Mouse (Mus musculus): ENCODE results near the gene Elfn2. TPM values are rescaled to one million over a fixed set of nuclear protein-coding genes. Genes with fewer than 3 reads are reported as not detected.
A peak's percentile ranks its signal among the peaks of the same experiment; 100 is the strongest.

Elfn2 gene
- polyA plus RNA-seq, 1 experiment, result 20.6 TPM

DNA sequence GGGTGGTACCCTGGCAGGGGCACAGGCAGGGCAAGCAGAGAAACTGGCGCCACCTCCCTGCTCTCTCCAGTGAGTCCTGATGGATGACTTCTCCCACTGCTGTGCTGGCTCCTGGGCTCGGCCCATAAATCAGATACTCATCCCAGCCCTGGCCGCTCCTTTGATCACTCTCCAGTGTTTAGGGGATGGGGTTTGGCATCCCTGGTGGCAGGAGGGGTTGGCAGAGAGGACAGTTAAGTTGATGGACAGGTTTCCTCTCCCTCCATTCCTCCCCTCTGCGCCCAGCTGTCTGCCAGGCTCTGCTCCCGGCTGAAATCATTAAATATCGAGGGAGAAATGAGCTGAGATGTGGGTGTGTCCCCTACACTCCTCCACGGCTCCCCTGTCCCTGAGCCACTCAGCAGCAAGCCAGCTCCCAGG lies 18.1 kb upstream of the Elfn2 start:
- WGBS, result 24% methylated on average over 7 of the region's 7 CpGs
- no peaks in the 10 kb centered on the region for H3K27me3 ChIP-seq (ENCODE audit: control insufficient read depth, insufficient read depth, low read length)
- H3K27ac ChIP-seq (ENCODE audit: insufficient read depth, low read length), result no peak overlapping the region
- no peak overlapping the region for H3K4me3 ChIP-seq (replicated peaks; ENCODE audit: insufficient read depth, low read depth, low read length)
- TF ChIP-seq POLR2A (IDR thresholded peaks at IDR 0.05; ENCODE audit: borderline replicate concordance, insufficient read depth, low read length) (no peak), CTCF (IDR thresholded peaks at IDR 0.05; ENCODE audit: borderline replicate concordance, insufficient read depth, low read depth, low read length) (no peak)
- no peak for DNase-seq
- no peaks in the 10 kb centered on the region for H3K4me1 ChIP-seq (ENCODE audit: control insufficient read depth, insufficient read depth, low read length)

DNA sequence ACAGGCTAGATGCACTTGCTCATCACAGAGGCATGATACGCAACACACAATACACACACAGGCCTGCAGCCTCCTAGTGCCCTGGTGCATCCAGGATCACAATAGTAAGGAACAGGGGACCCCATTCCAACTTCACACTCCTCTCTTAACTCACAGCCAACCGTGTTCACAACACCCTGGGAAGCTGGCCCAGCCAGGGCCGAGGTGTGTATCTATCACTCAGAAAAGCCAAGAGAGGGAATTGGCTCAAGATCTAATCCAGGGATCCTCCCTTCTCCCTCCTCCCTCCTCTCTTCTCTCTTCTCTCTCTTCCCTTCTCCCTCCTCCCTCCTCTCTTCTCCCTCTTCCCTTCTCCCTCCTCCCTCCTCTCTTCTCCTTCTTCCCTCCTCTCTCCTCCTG lies 17.6 kb upstream of the Elfn2 start:
- TF ChIP-seq CTCF (IDR thresholded peaks at IDR 0.05; ENCODE audit: borderline replicate concordance, insufficient read depth, low read depth, low read length), result no peak
- no peak for TF ChIP-seq POLR2A (IDR thresholded peaks at IDR 0.05; ENCODE audit: borderline replicate concordance, insufficient read depth, low read length)
- Histone ChIP-seq H3K27me3 (ENCODE audit: control insufficient read depth, insufficient read depth, low read length) (no peaks in the 10 kb centered on the region), H3K4me1 (ENCODE audit: control insufficient read depth, insufficient read depth, low read length) (no peaks in the 10 kb centered on the region), H3K27ac (ENCODE audit: insufficient read depth, low read length) (no peak overlapping the region), H3K4me3 (replicated peaks; ENCODE audit: insufficient read depth, low read depth, low read length) (no peak overlapping the region)
- 43% methylated on average over 3 of the region's 3 CpGs for WGBS
- no peak for DNase-seq

DNA sequence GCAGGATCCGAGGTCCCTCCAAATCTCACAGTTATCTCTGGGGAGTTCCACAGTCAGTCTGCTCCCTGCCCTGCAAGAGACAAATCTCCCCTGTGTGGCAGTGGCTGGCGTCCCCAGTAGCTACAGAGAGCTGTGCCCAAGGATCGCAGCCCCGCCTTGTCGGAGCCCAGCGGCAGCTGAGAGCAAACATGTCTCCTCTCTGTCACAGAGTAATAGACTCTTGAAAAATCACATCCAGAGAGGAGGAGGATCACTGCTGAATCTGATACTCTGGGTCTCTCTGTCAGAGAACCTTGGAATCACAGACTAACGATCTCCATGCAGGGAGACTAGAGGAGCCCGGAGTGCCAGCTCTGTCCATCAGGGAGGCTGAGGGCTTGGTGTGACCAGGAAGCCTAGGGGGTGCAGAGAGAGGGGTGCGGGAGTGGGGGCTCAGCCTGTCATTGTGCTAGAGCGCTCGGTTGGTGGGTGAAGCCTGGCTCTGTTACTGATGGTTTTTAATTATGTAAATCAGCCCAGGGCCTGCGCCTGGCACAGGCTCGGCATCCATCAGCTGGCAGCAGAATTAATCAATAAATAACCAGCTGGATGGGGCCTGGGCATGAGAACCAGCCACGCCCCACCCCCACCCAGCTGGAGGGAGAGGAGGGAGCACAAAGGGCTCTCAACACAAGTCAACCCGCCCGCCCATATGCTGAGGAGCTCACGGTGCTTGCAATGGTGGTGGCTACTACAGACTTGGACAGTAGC lies 17.0 kb upstream of the Elfn2 start:
- no peak for TF ChIP-seq POLR2A (IDR thresholded peaks at IDR 0.05; ENCODE audit: borderline replicate concordance, insufficient read depth, low read length)
- TF ChIP-seq CTCF (IDR thresholded peaks at IDR 0.05; ENCODE audit: borderline replicate concordance, insufficient read depth, low read depth, low read length), result no peak
- H3K27me3 ChIP-seq (ENCODE audit: control insufficient read depth, insufficient read depth, low read length), result no peaks in the 10 kb centered on the region
- no peaks in the 10 kb centered on the region for H3K4me1 ChIP-seq (ENCODE audit: control insufficient read depth, insufficient read depth, low read length)
- no peak overlapping the region for H3K27ac ChIP-seq (ENCODE audit: insufficient read depth, low read length)
- WGBS, result 28% methylated on average over 17 of the region's 17 CpGs
- DNase-seq, result no peak
- H3K4me3 ChIP-seq (replicated peaks; ENCODE audit: insufficient read depth, low read depth, low read length), result no peak overlapping the region

DNA sequence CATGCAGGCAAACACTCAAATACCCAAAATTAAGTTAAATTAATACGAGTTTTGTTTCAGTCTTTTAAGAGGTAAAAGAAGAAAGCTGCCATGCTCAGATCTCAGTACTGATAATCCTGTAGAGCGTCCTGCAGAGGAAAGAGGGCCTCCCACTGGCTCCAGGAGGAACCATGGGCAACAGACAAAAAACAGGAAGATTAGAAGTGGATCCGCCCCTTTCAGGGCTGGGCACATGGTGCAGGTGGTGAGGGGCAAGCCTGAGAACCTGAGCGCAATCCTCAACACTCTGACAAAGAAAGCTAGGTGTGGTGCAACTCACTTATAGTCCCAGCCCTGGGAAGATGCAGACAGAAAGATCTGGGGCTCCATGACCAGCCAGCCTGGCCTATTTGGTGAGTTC lies 13.3 kb upstream of the Elfn2 start:
- Histone ChIP-seq H3K4me3 (replicated peaks; ENCODE audit: insufficient read depth, low read depth, low read length) (no peak overlapping the region), H3K27me3 (ENCODE audit: control insufficient read depth, insufficient read depth, low read length) (no peaks in the 10 kb centered on the region), H3K4me1 (ENCODE audit: control insufficient read depth, insufficient read depth, low read length) (no peaks in the 10 kb centered on the region), H3K27ac (ENCODE audit: insufficient read depth, low read length) (no peak overlapping the region)
- no peak for DNase-seq
- TF ChIP-seq POLR2A (IDR thresholded peaks at IDR 0.05; ENCODE audit: borderline replicate concordance, insufficient read depth, low read length) (no peak), CTCF (IDR thresholded peaks at IDR 0.05; ENCODE audit: borderline replicate concordance, insufficient read depth, low read depth, low read length) (no peak)
- WGBS, result 88% methylated on average over 4 of the region's 4 CpGs

DNA sequence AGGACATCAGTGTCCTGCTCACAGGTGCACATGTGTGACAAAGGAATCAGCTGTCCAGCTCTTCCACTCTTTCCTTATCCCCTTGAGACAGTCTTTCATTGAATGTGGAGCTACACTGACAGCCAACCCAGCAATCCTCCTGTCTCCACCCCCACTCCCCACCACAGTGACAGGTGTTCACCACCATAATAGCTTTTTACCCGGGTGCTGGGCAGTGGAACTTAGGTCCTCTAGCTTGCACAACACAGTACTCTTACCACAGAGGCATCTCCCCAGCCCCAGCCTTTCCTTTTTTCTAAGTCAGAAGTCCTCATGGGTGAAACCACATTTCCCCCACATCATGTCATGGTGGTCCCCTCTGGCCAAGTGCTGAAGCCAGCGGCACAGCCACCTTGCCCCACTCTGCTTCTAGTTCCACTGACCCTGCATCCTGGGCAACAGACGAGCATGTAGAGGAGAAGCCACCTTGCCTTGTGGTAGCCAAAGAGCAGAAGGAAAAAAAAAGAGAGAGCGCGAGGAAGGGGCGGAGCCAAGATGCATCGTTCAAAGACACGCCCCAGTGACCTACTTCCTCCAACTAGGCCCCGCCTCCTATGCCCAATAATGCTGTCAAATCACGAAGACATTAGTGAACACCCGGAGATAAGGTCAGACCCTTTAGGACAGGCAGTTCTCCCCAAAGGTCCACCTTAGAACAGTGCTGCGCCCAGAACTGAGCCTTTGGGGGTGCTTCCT lies 11.9 kb upstream of the Elfn2 start:
- no peaks in the 10 kb centered on the region for H3K27me3 ChIP-seq (ENCODE audit: control insufficient read depth, insufficient read depth, low read length)
- H3K4me1 ChIP-seq (ENCODE audit: control insufficient read depth, insufficient read depth, low read length), result no peaks in the 10 kb centered on the region
- no peak overlapping the region for H3K4me3 ChIP-seq (replicated peaks; ENCODE audit: insufficient read depth, low read depth, low read length)
- DNase-seq, result no peak
- TF ChIP-seq CTCF (IDR thresholded peaks at IDR 0.05; ENCODE audit: borderline replicate concordance, insufficient read depth, low read depth, low read length) (no peak), POLR2A (IDR thresholded peaks at IDR 0.05; ENCODE audit: borderline replicate concordance, insufficient read depth, low read length) (no peak)
- no peak overlapping the region for H3K27ac ChIP-seq (ENCODE audit: insufficient read depth, low read length)
- 85% methylated on average over 12 of the region's 12 CpGs for WGBS

DNA sequence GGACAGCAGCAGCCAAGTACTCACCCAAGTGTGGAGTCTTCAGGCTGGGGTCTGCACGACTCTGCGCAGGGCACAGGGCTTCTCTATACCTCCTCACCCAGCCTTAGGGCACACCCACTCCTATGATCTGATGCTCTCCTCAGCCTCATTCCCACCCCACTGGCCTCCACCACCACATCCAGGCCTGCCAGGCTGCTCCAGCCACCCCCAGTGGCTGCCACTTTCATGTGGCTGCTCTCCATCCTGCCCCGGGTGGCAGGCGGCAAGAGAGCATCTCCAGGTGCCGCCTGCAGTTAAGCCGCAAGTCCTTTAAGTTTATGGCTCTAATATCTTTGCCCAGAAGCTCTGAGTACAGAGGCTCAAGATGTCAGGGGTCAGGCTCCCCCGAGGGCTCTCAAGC lies 8.1 kb upstream of the Elfn2 start:
- TF ChIP-seq CTCF (IDR thresholded peaks at IDR 0.05; ENCODE audit: borderline replicate concordance, insufficient read depth, low read depth, low read length) (no peak), POLR2A (IDR thresholded peaks at IDR 0.05; ENCODE audit: borderline replicate concordance, insufficient read depth, low read length) (no peak)
- WGBS, result 75% methylated on average over 7 of the region's 7 CpGs
- DNase-seq, result no peak
- Histone ChIP-seq H3K4me1 (ENCODE audit: control insufficient read depth, insufficient read depth, low read length) (no peaks in the 10 kb centered on the region), H3K27ac (ENCODE audit: insufficient read depth, low read length) (no peak overlapping the region), H3K4me3 (replicated peaks; ENCODE audit: insufficient read depth, low read depth, low read length) (no peak overlapping the region), H3K27me3 (ENCODE audit: control insufficient read depth, insufficient read depth, low read length) (no peaks in the 10 kb centered on the region)

DNA sequence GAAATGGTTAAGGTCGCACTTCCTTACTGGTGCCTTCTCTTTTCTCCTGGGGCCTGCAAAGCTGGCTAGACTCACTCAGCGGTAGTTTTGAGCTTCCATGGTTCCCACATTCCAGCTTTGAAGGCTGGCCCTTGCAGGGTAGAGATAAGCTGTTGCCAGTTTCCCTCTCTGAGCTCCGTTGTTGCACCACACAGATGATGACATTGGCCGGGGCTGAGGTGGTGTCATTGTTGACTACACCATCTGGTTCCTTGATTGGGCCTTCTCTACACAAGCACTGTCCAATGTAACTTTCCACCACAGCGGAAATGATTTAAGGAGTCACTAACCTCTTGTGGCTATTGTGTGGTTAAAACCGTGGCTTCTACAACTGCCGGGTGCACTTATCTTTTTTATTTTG lies 2.0 kb upstream of the Elfn2 start:
- Histone ChIP-seq H3K4me1 (ENCODE audit: control insufficient read depth, insufficient read depth, low read length) (peaks cover 5% of the 10 kb centered on the region), H3K4me3 (replicated peaks; ENCODE audit: insufficient read depth, low read depth, low read length) (no peak overlapping the region), H3K27ac (ENCODE audit: insufficient read depth, low read length) (no peak overlapping the region), H3K27me3 (ENCODE audit: control insufficient read depth, insufficient read depth, low read length) (peaks cover 2% of the 10 kb centered on the region; the same call in 1 of the 2 replicates)
- DNase-seq, result no peak
- 51% methylated on average over 7 of the region's 7 CpGs for WGBS
- TF ChIP-seq POLR2A (IDR thresholded peaks at IDR 0.05; ENCODE audit: borderline replicate concordance, insufficient read depth, low read length) (no peak), CTCF (IDR thresholded peaks at IDR 0.05; ENCODE audit: borderline replicate concordance, insufficient read depth, low read depth, low read length) (no peak)

DNA sequence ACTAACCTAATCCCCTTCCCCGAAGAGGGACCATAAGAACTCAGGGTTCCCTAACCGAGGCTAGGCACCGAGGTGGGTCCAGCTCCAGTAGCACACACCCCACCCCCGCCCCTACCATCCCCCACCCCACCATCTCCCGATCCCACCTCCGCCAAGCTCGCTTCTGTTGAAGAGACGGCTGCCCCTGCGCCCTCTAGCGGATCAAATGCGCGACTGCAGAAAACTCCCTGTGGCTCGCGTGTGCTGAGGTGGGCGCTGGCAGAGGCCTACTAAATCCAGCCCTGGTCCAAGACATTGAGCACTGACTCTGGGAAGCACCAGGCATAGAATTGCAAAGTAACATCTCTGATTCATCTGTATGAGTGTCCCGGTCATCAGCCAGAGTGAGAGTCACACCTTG lies 1.5 kb upstream of the Elfn2 start:
- H3K27me3 ChIP-seq (ENCODE audit: control insufficient read depth, insufficient read depth, low read length), result peaks cover 2% of the 10 kb centered on the region; the same call in 1 of the 2 replicates
- no peak overlapping the region for H3K4me3 ChIP-seq (replicated peaks; ENCODE audit: insufficient read depth, low read depth, low read length)
- peaks cover 5% of the 10 kb centered on the region for H3K4me1 ChIP-seq (ENCODE audit: control insufficient read depth, insufficient read depth, low read length)
- no peak overlapping the region for H3K27ac ChIP-seq (ENCODE audit: insufficient read depth, low read length)
- no peak for TF ChIP-seq POLR2A (IDR thresholded peaks at IDR 0.05; ENCODE audit: borderline replicate concordance, insufficient read depth, low read length)
- peak; percentile 74 for TF ChIP-seq CTCF (IDR thresholded peaks at IDR 0.05; ENCODE audit: borderline replicate concordance, insufficient read depth, low read depth, low read length)
- peak; percentile 49 to 63 for DNase-seq
- 4% methylated on average over 16 of the region's 16 CpGs for WGBS
